In genomic region chr11:97545808-97546560, GRCm38 (mm10) we compare ENCODE assay signal across 8 mouse cellular contexts. TPM values are rescaled to one million over a fixed set of nuclear protein-coding genes. Genes with fewer than 3 reads are reported as not detected.
DNase-seq lines count a peak whose midpoint lies in the region; ATAC-seq and TF ChIP-seq lines count a peak whose summit lies in the region.

No protein-coding gene starts in this region.

- H3K27me3 ChIP-seq in limb, embryonic 13.5 days = peaks cover 99% of the 10 kb centered on the region
- H3K27me3 ChIP-seq in stomach, postnatal 0 days (ENCODE audit: control insufficient read depth, insufficient read depth, low read length) = peaks cover 11% of the 10 kb centered on the region; the same call in 1 of the 2 replicates

- H3K27ac ChIP-seq in limb, embryonic 13.5 days = no peak overlapping the region
- H3K27ac ChIP-seq in stomach, postnatal 0 days (replicated peaks) = no peak overlapping the region

- peaks cover 12% of the 10 kb centered on the region for H3K4me1 ChIP-seq in limb, embryonic 13.5 days
- H3K4me1 ChIP-seq in stomach, postnatal 0 days (replicated peaks; ENCODE audit: control insufficient read depth, insufficient read depth) = peaks cover 2% of the 10 kb centered on the region; the same call in 1 of the 2 replicates

- TF ChIP-seq CTCF in stomach, postnatal 0 days (IDR thresholded peaks at IDR 0.05; ENCODE audit: low read depth) = no peak

- H3K9ac ChIP-seq in limb, embryonic 13.5 days = peak overlapping the region; percentile 67
- 0 out of 2 replicates have a peak overlapping the region, but pooled peaks have one; percentile 52 for H3K9ac ChIP-seq in stomach, postnatal 0 days (ENCODE audit: low read length)

- 5% methylated on average over 26 of the region's 26 CpGs for WGBS in limb, embryonic 13.5 days
- 8% methylated on average over 26 of the region's 26 CpGs for WGBS in stomach, postnatal 0 days

- H3K4me2 ChIP-seq in limb, embryonic 13.5 days (replicated peaks) = peak overlapping the region; percentile 99
- H3K4me2 ChIP-seq in stomach, postnatal 0 days (replicated peaks; ENCODE audit: low read depth) = peak overlapping the region; percentile 95

- H3K9me3 ChIP-seq in limb, embryonic 13.5 days = no peaks in the 10 kb centered on the region
- H3K9me3 ChIP-seq in stomach, postnatal 0 days (ENCODE audit: control insufficient read depth, low read length) = no peaks in the 10 kb centered on the region

- peak overlapping the region; percentile 61 for H3K4me3 ChIP-seq in limb, embryonic 13.5 days
- H3K4me3 ChIP-seq in stomach, postnatal 0 days (ENCODE audit: low read depth, low read length) = peak overlapping the region; percentile 53

- H3K36me3 ChIP-seq in limb, embryonic 13.5 days = no peaks in the 10 kb centered on the region
- H3K36me3 ChIP-seq in stomach, postnatal 0 days (ENCODE audit: control insufficient read depth, insufficient read depth, low read length) = no peaks in the 10 kb centered on the region

- DNase-seq in cerebellum, adult 9-11 months = peak; percentile 76
- no peak for DNase-seq in cerebellum, adult 11 months
- peak; percentile 5 for DNase-seq in thymus, postnatal 25 days
- DNase-seq in thymus, adult 18-20 months = no peak
- DNase-seq in stomach, postnatal 0 days (ENCODE audit: low spot score) = no peak
- no peak for DNase-seq in adrenal gland, postnatal 14 days
- no peak for DNase-seq in right cerebral cortex, postnatal 10 days (ENCODE audit: low spot score in 2 of 2)

- no peak for TF ChIP-seq EP300 in stomach, postnatal 0 days (optimal IDR thresholded peaks at IDR 0.05)

- no peak for ATAC-seq in limb, embryonic 13.5 days (ENCODE audit: low FRiP score, low read depth)
- peak; percentile 16; the same call in 1 of the 2 replicates for ATAC-seq in stomach, postnatal 0 days (ENCODE audit: low FRiP score, low TSS enrichment)

RNA-seq across cellular contexts. Expression of gene Srcin1, which starts 30.0 kb away (rescaled TPM):
- 0.32 and 0.48 TPM in 2 replicates for polyA plus RNA-seq in limb, embryonic 13.5 days (2015; fragmentation: Nextera tagmentation; extraction: Ambion mirVana)
- polyA plus RNA-seq in stomach, postnatal 0 days (2015; fragmentation: Nextera tagmentation; extraction: Ambion mirVana) = 0.49 and 0.50 TPM in 2 replicates
- total RNA-seq in adrenal gland, postnatal 14 days (2021) = 9.2 and 10.1 TPM in 2 replicates

RNA-seq across cellular contexts. Expression of gene 4933428G20Rik, which starts 45.8 kb away (rescaled TPM):
- polyA plus RNA-seq in limb, embryonic 13.5 days (2015; fragmentation: Nextera tagmentation; extraction: Ambion mirVana) = 1.1 and 1.5 TPM in 2 replicates
- 0.16 and 0.25 TPM in 2 replicates for polyA plus RNA-seq in stomach, postnatal 0 days (2015; fragmentation: Nextera tagmentation; extraction: Ambion mirVana)
- total RNA-seq in adrenal gland, postnatal 14 days (2021) = not detected in 2 replicates

Comparison
In these comparisons a context has a peak if more than half of its experiments do, and no peak if none do; other contexts are left out.
1. DNase-seq: peak in cerebellum, adult 9-11 months (single experiment) and thymus, postnatal 25 days (single experiment); none in cerebellum, adult 11 months (single experiment), thymus, adult 18-20 months (0 of 2), stomach, postnatal 0 days (single experiment), adrenal gland, postnatal 14 days (single experiment) and right cerebral cortex, postnatal 10 days (0 of 2).